Mouse (Mus musculus): Measurements from ENCODE around the gene Commd4.

DNA sequence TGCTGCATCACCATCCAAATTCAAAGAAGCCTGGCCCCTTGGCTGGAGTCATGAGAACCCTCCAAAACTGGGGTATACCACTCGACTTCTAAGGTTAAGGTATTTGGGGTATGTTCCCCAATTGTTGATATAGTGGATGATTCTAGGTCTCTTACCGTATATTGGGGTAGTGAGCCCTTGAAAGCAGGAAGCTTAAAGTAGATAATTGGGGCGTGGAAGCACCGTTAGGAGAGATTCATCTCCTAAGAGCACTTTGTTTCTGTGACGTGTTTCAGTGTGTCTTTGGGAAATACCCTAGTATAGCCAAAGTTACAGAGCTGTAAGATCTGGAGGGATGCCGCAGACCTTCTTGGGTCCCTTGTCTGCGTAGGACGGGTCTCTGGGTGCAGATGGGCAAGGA lies 39.3 kb upstream of the Commd4 start:
- no peak for TF ChIP-seq CTCF (IDR thresholded peaks at IDR 0.05; ENCODE audit: control insufficient read depth, insufficient read depth, insufficient replicate concordance, low read depth, low read length)
- TF ChIP-seq POLR2A (IDR thresholded peaks at IDR 0.05; ENCODE audit: control insufficient read depth, low read depth, low read length), result no peak
